Mouse (Mus musculus) liver, embryonic 14.5 days (tissue): ENCODE data around the gene Maco1. TPM values are rescaled to one million over a fixed set of nuclear protein-coding genes. Genes with fewer than 3 reads are reported as not detected.

Experiments used
- ATAC-seq: fragments of 200-750 bp; cut with Nextera tagmentation; 2 replicates; pipeline ENCODE4 v1.8.0; 2017; ENCODE audit warnings: moderate number of reproducible peaks, mild to moderate bottlenecking, moderate library complexity; ENCODE audit not compliant: insufficient read depth
- DNase-seq, 3 experiments: peaks; one replicate each; pipeline ENCODE4 v3.0.0-alpha.2; 2012 to 2013; ENCODE audit warnings: low read depth in 3 of 3, low spot score in 3 of 3
- H3K27ac ChIP-seq: fragments of 300-500 bp; sonication (generic); 2 replicates; pipeline ENCODE4 v1.5.1; 2014; ENCODE audit warnings: moderate library complexity, mild to moderate bottlenecking, control low read depth, inconsistent platforms
- H3K27me3 ChIP-seq: fragments of 300-500 bp; sonication (generic); 2 replicates; pipeline ENCODE4 v1.6.1; 2014; ENCODE audit warnings: mild to moderate bottlenecking, low read length, moderate library complexity; ENCODE audit not compliant: control insufficient read depth, insufficient read depth
- H3K36me3 ChIP-seq: fragments of 300-500 bp; sonication (generic); replicated peaks from 2 replicates; pipeline ENCODE4 v1.6.1; 2014; ENCODE audit warnings: low read depth; ENCODE audit not compliant: control insufficient read depth, insufficient read depth
- H3K4me1 ChIP-seq, 2 experiments: fragments of 200-500 bp in 1 of 2; fragments of 300-500 bp in 1 of 2; sonication (generic) in 1 of 2; replicated peaks; 2 replicates each; pipeline ENCODE4 v1.6.1; 2012 to 2014; ENCODE audit warnings: antibody characterized with exemption in 1 of 2, inconsistent platforms in 1 of 2, low read length in 1 of 2; ENCODE audit not compliant: control insufficient read depth in 2 of 2, insufficient read depth in 2 of 2
- H3K4me2 ChIP-seq: fragments of 300-500 bp; sonication (generic); 2 replicates; pipeline ENCODE4 v1.6.1; 2014; ENCODE audit warnings: low read depth, mild to moderate bottlenecking, control low read depth, moderate library complexity
- H3K4me3 ChIP-seq, 2 experiments: fragments of 200-500 bp in 1 of 2; fragments of 300-500 bp in 1 of 2; sonication (generic) in 1 of 2; 2 replicates each; pipeline ENCODE4 v1.5.1; 2012 to 2014; ENCODE audit warnings: low read depth in 2 of 2, low read length in 2 of 2, mild to moderate bottlenecking in 2 of 2, control low read depth in 1 of 2, inconsistent platforms in 1 of 2, moderate library complexity in 1 of 2; ENCODE audit not compliant: insufficient read depth in 1 of 2
- H3K9ac ChIP-seq: fragments of 300-500 bp; sonication (generic); replicated peaks from 2 replicates; pipeline ENCODE4 v1.6.1; 2014; ENCODE audit warnings: mild to moderate bottlenecking, control low read depth, moderate library complexity
- H3K9me3 ChIP-seq: fragments of 300-500 bp; sonication (generic); 2 replicates; pipeline ENCODE4 v1.6.1; 2016; ENCODE audit warnings: low read length, mixed read lengths; ENCODE audit not compliant: control insufficient read depth
- CTCF ChIP-seq: IDR thresholded peaks from 2 replicates; pipeline ENCODE4 v1.5.1; 2016; ENCODE audit warnings: antibody characterized with exemption, low read depth, control low read depth
- EP300 ChIP-seq: IDR thresholded peaks from 2 replicates; pipeline ENCODE4 v1.6.1; 2016; ENCODE audit warnings: antibody characterized with exemption, low read depth
- WGBS: fragments of 180-500 bp; shearing (Covaris S2); extraction: QIAGEN DNeasy Blood & Tissue Kit; methylation state at CpG from one replicate; pipeline ENCODE4 v1.1.7; 2014; ENCODE audit not compliant: insufficient replicate concordance; 5-methylcytosine and 5-hydroxymethylcytosine counted together
- polyA plus RNA-seq, 2 experiments: library from polyadenylated mRNA; depleted of rRNA in 1 of 2; stranded (reverse) in 1 of 2; unstranded in 1 of 2; fragments of >200 nt; fragmentation: Nextera tagmentation in 1 of 2; extraction: Ambion mirVana in 1 of 2; gene quantifications; 2 replicates each; pipeline versions ENCODE4 v1.2.1 to v1.2.3; 2012 to 2014

Maco1 gene
- polyA plus RNA-seq (2012; rRNA removed) = 5.7 and 9.3 TPM in 2 replicates
- 11.7 and 13.0 TPM in 2 replicates for polyA plus RNA-seq (2014; fragmentation: Nextera tagmentation; extraction: Ambion mirVana)

DNA sequence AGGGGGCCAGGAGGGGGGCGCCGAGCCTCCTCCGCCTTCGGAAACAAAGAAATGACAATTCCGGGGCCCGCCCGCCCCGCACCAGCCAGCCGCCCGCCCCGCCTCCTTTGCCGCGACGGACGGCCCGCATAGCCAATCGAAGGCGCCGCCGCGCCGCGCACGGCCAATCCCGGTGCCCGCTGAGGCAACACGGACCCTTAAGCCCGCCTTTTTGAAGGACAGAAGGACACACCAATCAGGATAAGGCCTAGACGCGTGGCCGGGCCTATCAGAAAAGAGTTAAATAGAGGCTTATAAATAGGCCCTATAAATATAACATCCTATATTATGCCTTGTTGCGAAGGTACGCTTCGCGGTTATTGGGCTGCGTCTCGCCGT, at the start of gene Maco1:
Gene Maco1 (minus strand): TSS at position 87 of the 378 bp plus-strand sequence.
- Histone ChIP-seq H3K4me2 (peak within 1 kb of the TSS; percentile 82), H3K36me3 (no peaks in the 10 kb centered on the region), H3K9ac (peak within 1 kb of the TSS; percentile 93), H3K27me3 (no peaks in the 10 kb centered on the region; the same call in 1 of the 2 replicates), H3K27ac (peak within 1 kb of the TSS; percentile 84), H3K9me3 (no peaks in the 10 kb centered on the region), H3K4me1 (peaks cover 11 to 27% of the 10 kb centered on the region in 2 experiments), H3K4me3 (peak within 1 kb of the TSS; percentile 88 to 93)
- peak; percentile 97 to 98 (median 97) for DNase-seq
- peak; percentile 91 for ATAC-seq
- WGBS = under 1% methylated on average over 38 of the region's 38 CpGs
- peak; percentile 45; the same call in 1 of the 2 replicates for TF ChIP-seq EP300
- no peak for TF ChIP-seq CTCF

- WGBS = 85% methylated on average over 8 of the region's 8 CpGs
- Histone ChIP-seq H3K27me3 (no peaks in the 10 kb centered on the region), H3K4me2 (no peak overlapping the region), H3K36me3 (peaks cover 72% of the 10 kb centered on the region), H3K9ac (no peak overlapping the region), H3K9me3 (no peaks in the 10 kb centered on the region), H3K4me3 (no peak overlapping the region), H3K4me1 (no peaks in the 10 kb centered on the region), H3K27ac (no peak overlapping the region)
- no peak for DNase-seq
- ATAC-seq = no peak
- TF ChIP-seq CTCF (no peak), EP300 (no peak)
Observed at GRCm38 (mm10) chr4:134901126-134901525, 48.0 kb upstream of the Maco1 start.

- H3K27ac ChIP-seq = no peak overlapping the region
- H3K4me2 ChIP-seq = no peak overlapping the region
- H3K4me1 ChIP-seq = no peaks in the 10 kb centered on the region
- no peaks in the 10 kb centered on the region for H3K27me3 ChIP-seq
- H3K4me3 ChIP-seq = no peak overlapping the region
- DNase-seq (no peak), ATAC-seq (peak; percentile 19; the same call in 1 of the 2 replicates)
- 91% methylated on average over 6 of the region's 6 CpGs for WGBS
- no peak overlapping the region for H3K9ac ChIP-seq
- TF ChIP-seq EP300 (no peak), CTCF (no peak)
- H3K36me3 ChIP-seq = peaks cover 78% of the 10 kb centered on the region
- H3K9me3 ChIP-seq = no peaks in the 10 kb centered on the region
Observed at GRCm38 (mm10) chr4:134897256-134897655, 44.1 kb upstream of the Maco1 start.

GRCm38 (mm10) chr4:134892096-134892495, 39.0 kb upstream of the Maco1 start:
- TF ChIP-seq EP300 (no peak), CTCF (no peak)
- no peaks in the 10 kb centered on the region for H3K4me1 ChIP-seq
- H3K9me3 ChIP-seq = no peaks in the 10 kb centered on the region
- H3K4me3 ChIP-seq = no peak overlapping the region
- no peak overlapping the region for H3K27ac ChIP-seq
- ATAC-seq (no peak), DNase-seq (no peak)
- H3K27me3 ChIP-seq = no peaks in the 10 kb centered on the region
- peaks cover 99% of the 10 kb centered on the region for H3K36me3 ChIP-seq
- WGBS = 86% methylated on average over 6 of the region's 6 CpGs
- H3K9ac ChIP-seq = no peak overlapping the region
- H3K4me2 ChIP-seq = no peak overlapping the region

- WGBS = 88% methylated on average over 4 of the region's 4 CpGs
- H3K9me3 ChIP-seq = no peaks in the 10 kb centered on the region
- ATAC-seq (no peak), DNase-seq (no peak)
- H3K36me3 ChIP-seq = peaks cover 97% of the 10 kb centered on the region
- no peak overlapping the region for H3K4me3 ChIP-seq
- H3K4me1 ChIP-seq = no peaks in the 10 kb centered on the region
- no peak overlapping the region for H3K4me2 ChIP-seq
- no peak overlapping the region for H3K9ac ChIP-seq
- TF ChIP-seq CTCF (no peak), EP300 (no peak)
- no peak overlapping the region for H3K27ac ChIP-seq
- no peaks in the 10 kb centered on the region for H3K27me3 ChIP-seq
Observed at GRCm38 (mm10) chr4:134884364-134884763, 31.2 kb upstream of the Maco1 start.
